Mouse (Mus musculus) right cerebral cortex, postnatal 10 days (tissue): Measurements from ENCODE around the gene Trim80.

Source experiments
- DNase-seq, 2 experiments: peaks; one replicate each; pipeline ENCODE4 v3.0.0; 2021; ENCODE audit warnings: low spot score in 2 of 2

The Trim80 gene

GRCm38 (mm10) chr11:115439906-115440595, at the start of gene Trim80:
Gene Trim80 (plus strand): TSS chr11:115440545.
- DNase-seq: no peak

GRCm38 (mm10) chr11:115391358-115391757, 49.0 kb upstream of the Trim80 start:
- no peak for DNase-seq

- no peak for DNase-seq
These were observed 46.5 kb upstream of the Trim80 start for GRCm38 (mm10) chr11:115393721-115394325.

- DNase-seq: no peak
These were observed 42.3 kb upstream of the Trim80 start for GRCm38 (mm10) chr11:115398085-115398484.

- no peak for DNase-seq
These were observed 40.2 kb upstream of the Trim80 start for GRCm38 (mm10) chr11:115400126-115400525.

DNA sequence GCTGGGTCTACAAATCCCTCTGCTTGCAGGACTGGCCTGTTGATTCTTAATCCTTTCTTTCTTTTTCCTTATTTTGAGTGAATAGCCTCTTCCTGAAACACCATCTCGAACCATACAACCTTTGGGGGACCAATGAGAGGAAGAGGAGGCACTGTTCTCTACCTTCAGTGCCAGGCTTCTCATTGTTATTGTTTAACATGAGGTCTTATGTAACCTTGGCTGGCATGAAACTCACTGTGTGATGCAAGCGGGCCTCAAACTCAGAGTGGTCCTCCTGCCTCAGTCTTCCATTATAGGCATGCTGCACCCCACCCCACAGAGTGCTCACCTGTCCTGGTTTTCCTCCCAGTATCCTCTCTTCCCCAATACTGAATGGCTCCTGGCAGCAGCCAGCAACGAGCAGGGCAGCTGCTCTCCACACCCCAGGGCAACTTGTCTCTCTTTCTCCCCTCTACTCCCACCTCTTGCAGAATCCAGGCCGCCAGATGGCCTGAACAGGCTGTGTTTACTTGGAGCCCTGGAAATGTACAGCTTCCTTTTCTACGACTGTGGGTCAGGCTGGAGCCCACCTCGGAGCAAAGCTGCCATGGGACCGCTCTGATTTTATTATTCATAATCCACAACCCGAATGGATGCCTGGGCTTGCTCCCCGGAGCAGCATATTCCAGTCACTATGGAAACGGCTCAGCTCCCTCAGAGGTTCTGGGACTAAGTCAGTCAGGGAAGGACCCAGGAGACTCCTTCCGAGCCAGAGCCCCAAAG, 39.5 kb upstream of the Trim80 start:
- peak in 1 of 2 experiments; percentile 69 for DNase-seq

DNA sequence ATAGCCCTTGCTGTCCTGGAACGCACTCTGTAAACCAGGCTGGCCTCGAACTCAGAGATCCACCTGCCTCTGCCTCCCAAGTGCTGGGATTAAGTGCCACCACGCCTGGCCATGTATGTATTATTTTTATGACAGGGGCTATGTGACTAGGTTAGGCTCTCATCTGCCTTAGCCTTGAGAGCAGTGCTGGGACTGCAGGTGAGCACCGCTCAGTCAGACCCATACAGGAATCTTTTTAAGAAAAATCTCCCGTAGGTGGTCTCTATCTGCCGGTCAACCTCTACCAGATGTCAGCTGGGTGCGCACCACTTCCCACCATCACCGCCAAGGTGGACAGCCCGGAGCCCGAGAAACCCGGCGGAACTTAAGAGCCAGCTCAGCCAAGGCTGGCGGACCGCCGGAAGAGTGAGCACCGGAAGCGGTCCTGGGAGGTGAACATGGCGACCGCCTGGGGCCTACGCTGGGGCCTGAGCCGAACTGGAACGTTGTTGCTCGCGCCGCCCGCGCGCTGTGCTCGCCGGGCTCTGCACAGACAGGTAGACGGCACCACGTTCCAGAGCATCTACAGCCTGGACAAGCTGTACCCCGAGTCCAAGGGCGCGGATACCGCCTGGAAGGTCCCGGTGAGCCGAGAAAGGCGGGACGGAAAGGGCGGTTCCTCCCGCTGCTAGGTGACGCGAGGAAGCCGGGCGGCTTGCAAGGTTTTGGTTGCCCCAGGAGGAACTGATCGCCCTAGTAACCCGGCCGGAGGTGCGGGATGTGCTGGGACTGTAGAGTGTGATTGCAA, 36.8 kb upstream of the Trim80 start, which contains the start of gene Mrpl58:
Gene Mrpl58, plus strand, starts transcription at position 415 of the 787 bp plus-strand sequence.
- DNase-seq: peak; percentile 92

- DNase-seq: no peak
These were observed 34.6 kb upstream of the Trim80 start for GRCm38 (mm10) chr11:115405723-115406122.

GRCm38 (mm10) chr11:115406858-115407401, 33.4 kb upstream of the Trim80 start:
- no peak for DNase-seq

- no peak for DNase-seq
These were observed 32.0 kb upstream of the Trim80 start for GRCm38 (mm10) chr11:115408266-115408920.

- DNase-seq: no peak
These were observed 30.8 kb upstream of the Trim80 start for GRCm38 (mm10) chr11:115409556-115409955.

DNA sequence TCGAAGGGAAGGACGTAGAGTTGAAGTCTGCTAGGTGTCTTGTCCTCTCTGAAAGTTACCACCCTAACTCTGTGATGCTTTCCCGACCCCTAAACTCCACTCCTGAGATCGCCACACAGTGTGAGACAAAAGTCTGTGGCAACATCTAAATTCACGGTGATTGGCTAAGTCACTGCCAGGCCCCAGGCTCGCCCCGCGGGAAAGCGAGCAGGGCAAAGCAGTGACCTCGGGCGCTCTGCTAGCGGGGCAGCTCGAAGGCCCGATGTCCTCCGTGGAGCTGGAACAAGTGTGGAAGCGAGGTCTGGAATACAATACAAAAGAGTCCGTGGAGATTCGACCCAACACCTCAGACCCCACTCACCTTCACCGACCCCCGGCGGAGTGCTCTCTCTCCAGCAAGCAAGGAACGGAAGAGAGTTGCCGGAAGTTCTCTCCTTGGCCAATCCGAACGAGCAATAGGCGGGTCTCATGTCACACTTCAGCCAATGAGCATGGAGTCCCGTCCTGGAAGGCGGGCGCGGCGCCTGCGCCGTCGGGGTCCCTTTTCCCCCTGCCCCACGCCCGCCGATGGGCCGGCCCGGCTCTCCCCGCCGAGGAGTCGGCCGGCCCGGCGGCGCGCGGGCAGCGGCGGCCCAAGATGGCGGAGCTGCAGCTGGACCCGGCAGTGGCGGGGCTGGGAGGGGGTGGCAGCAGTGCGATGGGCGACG, 20.7 kb upstream of the Trim80 start, which contains the start of the genes Atp5h and Kctd2:
Gene Atp5h, minus strand, starts transcription at position 432 of the 707 bp plus-strand sequence.
Gene Kctd2, plus strand, starts transcription at position 598 of the 707 bp plus-strand sequence.
- DNase-seq: peak; percentile 97 to 98

DNA sequence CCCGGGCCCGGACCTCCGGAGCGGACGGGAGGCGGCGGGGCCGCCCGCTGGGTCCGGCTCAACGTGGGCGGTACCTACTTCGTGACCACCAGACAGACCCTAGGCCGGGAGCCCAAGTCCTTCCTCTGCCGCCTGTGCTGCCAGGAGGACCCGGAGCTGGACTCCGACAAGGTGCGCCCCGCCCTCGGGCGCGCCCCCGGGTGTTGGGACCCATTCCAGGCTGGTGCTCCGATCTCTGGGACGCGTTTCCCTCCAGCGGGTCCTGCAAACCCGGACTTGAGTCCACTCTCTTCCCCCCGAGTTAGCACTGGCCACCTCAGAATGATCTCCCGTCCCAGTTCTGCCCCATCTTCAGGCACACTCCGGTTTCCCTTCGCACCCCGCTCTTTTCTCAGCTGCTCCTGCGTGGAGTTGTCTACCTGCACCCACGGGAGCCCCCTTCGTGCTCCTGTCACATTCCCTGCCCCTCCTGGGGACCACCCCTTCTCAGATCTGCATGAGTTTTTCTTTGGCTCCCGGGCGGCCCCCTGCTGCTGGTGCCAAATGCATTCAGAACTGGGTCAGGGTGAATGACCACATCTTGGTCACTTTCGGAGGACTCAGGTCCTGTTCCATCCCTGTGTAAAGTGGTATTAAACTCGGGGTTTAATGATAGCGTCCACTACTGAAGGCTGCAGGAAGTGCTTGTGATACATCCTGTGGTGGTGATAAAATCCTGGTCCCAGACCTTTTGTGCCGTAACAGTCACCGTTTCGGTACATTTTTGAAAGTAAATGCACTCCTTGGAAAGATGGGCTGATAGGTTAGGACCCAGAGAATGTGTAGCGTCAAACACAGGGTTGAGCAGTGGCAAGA, 19.8 kb upstream of the Trim80 start:
- DNase-seq: peak; percentile 74 to 78

- DNase-seq: no peak
These were observed 19.0 kb upstream of the Trim80 start for GRCm38 (mm10) chr11:115421328-115421727.

DNA sequence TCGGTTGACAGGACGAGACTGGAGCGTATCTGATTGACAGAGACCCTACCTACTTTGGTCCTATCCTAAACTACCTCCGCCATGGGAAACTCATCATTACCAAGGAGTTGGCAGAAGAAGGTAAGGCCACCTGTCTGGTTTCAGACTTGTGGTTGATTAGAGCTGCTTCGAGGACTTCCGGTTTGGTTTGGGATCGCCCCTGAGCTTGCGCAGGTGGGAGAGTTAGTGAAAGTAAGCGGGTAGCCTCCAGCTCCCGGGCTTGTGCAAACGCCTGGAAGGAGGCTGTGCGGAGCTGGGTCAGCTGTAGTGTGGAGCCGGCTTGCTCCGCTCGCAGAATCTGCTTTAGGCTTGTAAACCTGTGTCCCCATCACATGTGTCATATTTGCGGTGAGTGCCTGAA, 18.4 kb upstream of the Trim80 start:
- DNase-seq: no peak

- no peak for DNase-seq
These were observed 17.3 kb upstream of the Trim80 start for GRCm38 (mm10) chr11:115423091-115423490.

GRCm38 (mm10) chr11:115424666-115425065, 15.7 kb upstream of the Trim80 start:
- no peak for DNase-seq

DNA sequence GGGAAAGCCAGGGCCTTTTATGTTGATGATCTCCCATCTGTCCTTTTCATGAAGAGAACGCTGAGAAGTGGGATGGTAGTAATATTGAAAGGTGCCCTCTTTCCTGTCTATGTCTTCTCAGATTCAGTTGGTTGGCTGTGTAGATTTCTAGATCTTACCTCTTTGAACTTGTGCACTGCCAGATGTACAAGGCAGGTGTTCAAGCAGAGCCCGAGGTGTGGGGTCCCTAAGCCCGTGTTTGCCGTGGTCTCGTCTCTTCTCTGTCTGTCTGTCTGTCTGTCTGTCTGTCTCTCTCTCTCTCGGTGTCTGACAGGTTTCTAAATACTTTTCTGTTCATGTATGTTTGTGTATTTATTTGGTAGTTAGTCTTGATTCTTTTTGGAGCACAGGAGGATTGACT, 14.7 kb upstream of the Trim80 start:
- DNase-seq: no peak
